Mouse (Mus musculus): ENCODE measurements around the gene Npff.

DNA sequence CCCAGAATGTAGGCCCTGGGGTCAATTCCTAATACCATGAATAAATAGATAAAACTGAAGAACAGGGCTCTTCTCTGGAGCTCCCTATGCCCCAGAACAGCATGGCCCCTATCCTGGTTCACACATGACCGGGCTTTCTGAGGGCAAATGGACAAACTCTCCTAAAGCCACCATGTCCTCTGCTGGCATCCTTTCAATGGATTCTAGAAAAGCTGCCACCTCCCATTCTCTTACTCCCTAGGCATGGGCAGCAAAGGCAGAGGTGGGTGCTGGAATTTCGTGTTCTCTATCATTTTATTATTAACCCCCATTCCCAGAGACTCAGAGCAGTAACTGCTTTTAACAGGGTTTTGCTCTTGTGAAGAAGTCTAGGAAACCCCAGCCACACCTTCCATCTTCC, 9.5 kb downstream of the Npff start:
- no peak for TF ChIP-seq CTCF (IDR thresholded peaks at IDR 0.05 in 2 of 3, conservative IDR thresholded peaks at IDR 0.05 in 1 of 3; ENCODE audit: control insufficient read depth in 1 of 3, insufficient read depth in 1 of 3, low read depth in 2 of 3, low read length in 3 of 3, poor library complexity in 1 of 3, severe bottlenecking in 1 of 3)
- no peak for TF ChIP-seq EP300 (IDR thresholded peaks at IDR 0.05; ENCODE audit: low read depth in 1 of 2, low read length in 2 of 2)
- TF ChIP-seq ZMIZ1 (IDR thresholded peaks at IDR 0.05; ENCODE audit: low read depth, low read length): no peak
- TF ChIP-seq ETS1 (IDR thresholded peaks at IDR 0.05; ENCODE audit: low read depth, low read length): no peak
- no peak for TF ChIP-seq NELFE (IDR thresholded peaks at IDR 0.05; ENCODE audit: low read depth, low read length)
- no peak for TF ChIP-seq ZC3H11A (IDR thresholded peaks at IDR 0.05; ENCODE audit: low read depth, low read length)
- no peak for TF ChIP-seq POLR2A (IDR thresholded peaks at IDR 0.05; ENCODE audit: control insufficient read depth in 1 of 2, insufficient read depth in 1 of 2, low read depth in 1 of 2, low read length in 2 of 2, poor library complexity in 1 of 2)
- TF ChIP-seq JUND (IDR thresholded peaks at IDR 0.05; ENCODE audit: low read depth, low read length): no peak

All from MEL (cell line).